In the genomic region with DNA sequence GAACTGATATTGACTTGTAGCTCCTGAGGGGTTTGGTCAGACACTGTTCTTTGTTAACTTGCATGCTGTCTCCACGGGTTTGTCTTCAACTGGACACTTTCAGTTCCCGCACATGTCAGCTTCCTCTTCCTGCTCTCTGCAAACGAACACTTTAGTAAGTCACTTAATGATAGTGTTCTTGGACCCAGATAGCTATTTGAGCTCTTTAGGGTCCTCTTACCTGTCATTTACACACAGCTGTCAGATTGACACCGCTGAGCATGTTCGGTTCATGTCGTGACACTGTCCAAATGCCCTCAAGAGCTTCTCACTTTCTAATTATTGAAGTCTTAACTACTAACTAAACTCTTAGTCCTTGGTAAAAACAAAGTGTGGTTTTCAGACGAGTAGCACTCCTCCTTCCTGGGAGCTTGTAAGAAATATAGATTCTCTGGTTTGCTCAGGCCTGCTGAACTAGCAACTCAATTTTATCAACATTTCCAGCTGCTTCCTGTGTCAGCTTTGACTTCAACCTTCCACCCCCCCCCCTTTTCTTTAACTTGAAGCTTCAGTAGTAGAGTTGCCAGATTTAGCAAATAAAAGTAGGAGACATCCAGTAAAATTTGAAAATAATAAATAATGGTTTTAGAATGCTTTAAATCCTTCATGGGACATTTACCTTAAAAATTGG, we compare ENCODE assay signal across 8 mouse cellular contexts. TPM values are rescaled to one million over a fixed set of nuclear protein-coding genes. Genes with fewer than 3 reads are reported as not detected.
DNase-seq lines count a peak whose midpoint lies in the region; ATAC-seq and TF ChIP-seq lines count a peak whose summit lies in the region.

A gene (plus strand): TSS at position 620 of the 670 bp plus-strand sequence.

- H3K4me2 ChIP-seq in hindbrain, postnatal 0 days (ENCODE audit: low read depth, low read length), result peak within 1 kb of the TSS; percentile 46
- H3K4me2 ChIP-seq in liver, embryonic 13.5 days, result peak within 1 kb of the TSS; percentile 82
- peak within 1 kb of the TSS; percentile 68 for H3K4me2 ChIP-seq in neural tube, embryonic 15.5 days

- WGBS in cerebellum, adult 2 months, result 84% methylated on average over 7 of the region's 7 CpGs
- 81% methylated on average over 7 of the region's 7 CpGs for WGBS in hindbrain, postnatal 0 days
- 19% methylated on average over 7 of the region's 7 CpGs for WGBS in liver, embryonic 13.5 days (ENCODE audit: insufficient replicate concordance)
- WGBS in neural tube, embryonic 15.5 days, result 79% methylated on average over 7 of the region's 7 CpGs

- DNase-seq in cerebellum, adult 2 months, result no peak
- DNase-seq in cerebellum, postnatal 14 days, result no peak
- no peak for DNase-seq in adrenal gland, postnatal 36 days
- no peak for DNase-seq in gastrocnemius, postnatal 14 days
- DNase-seq in hindbrain, postnatal 0 days (ENCODE audit: low spot score), result no peak
- DNase-seq in liver, embryonic 13.5 days, result peak; percentile 3
- no peak for DNase-seq in cerebellum, adult 18-20 months

- no peak for TF ChIP-seq POLR2A in cerebellum, adult 2 months (IDR thresholded peaks at IDR 0.05; ENCODE audit: borderline replicate concordance, insufficient read depth, low read length)

- intact Hi-C loops in gastrocnemius, postnatal 14 days (cut with DNase I; ENCODE audit: low total_unique reads), result no loop called here

- H3K4me1 ChIP-seq in cerebellum, adult 2 months (ENCODE audit: control insufficient read depth, insufficient read depth, low read length), result no peaks in the 10 kb centered on the region; the same call in 1 of the 2 replicates
- H3K4me1 ChIP-seq in hindbrain, postnatal 0 days (ENCODE audit: insufficient read depth, low read length), result no peaks in the 10 kb centered on the region
- H3K4me1 ChIP-seq in liver, embryonic 13.5 days (replicated peaks), result peaks cover 32% of the 10 kb centered on the region
- peaks cover 13% of the 10 kb centered on the region for H3K4me1 ChIP-seq in neural tube, embryonic 15.5 days

- H3K4me3 ChIP-seq in cerebellum, adult 2 months (replicated peaks; ENCODE audit: insufficient read depth, low read depth, low read length), result peak within 1 kb of the TSS; percentile 74
- H3K4me3 ChIP-seq in hindbrain, postnatal 0 days (ENCODE audit: low read length), result peak within 1 kb of the TSS; percentile 90
- peak within 1 kb of the TSS; percentile 91 for H3K4me3 ChIP-seq in liver, embryonic 13.5 days (replicated peaks)
- H3K4me3 ChIP-seq in neural tube, embryonic 15.5 days (replicated peaks), result peak within 1 kb of the TSS; percentile 82

- ATAC-seq in hindbrain, postnatal 0 days, result no peak
- no peak for ATAC-seq in liver, embryonic 13.5 days (ENCODE audit: low read depth)
- no peak for ATAC-seq in neural tube, embryonic 15.5 days (ENCODE audit: low FRiP score)

- H3K9me3 ChIP-seq in hindbrain, postnatal 0 days (ENCODE audit: low read length), result no peaks in the 10 kb centered on the region
- H3K9me3 ChIP-seq in liver, embryonic 13.5 days (replicated peaks), result no peaks in the 10 kb centered on the region
- H3K9me3 ChIP-seq in neural tube, embryonic 15.5 days (replicated peaks), result no peaks in the 10 kb centered on the region

- no peaks in the 10 kb centered on the region for H3K36me3 ChIP-seq in hindbrain, postnatal 0 days (ENCODE audit: insufficient read depth, low read length)
- H3K36me3 ChIP-seq in liver, embryonic 13.5 days, result peaks cover 4% of the 10 kb centered on the region
- H3K36me3 ChIP-seq in neural tube, embryonic 15.5 days, result no peaks in the 10 kb centered on the region

- no peaks in the 10 kb centered on the region for H3K27me3 ChIP-seq in cerebellum, adult 2 months (ENCODE audit: control insufficient read depth, insufficient read depth, low read length)
- H3K27me3 ChIP-seq in hindbrain, postnatal 0 days (ENCODE audit: insufficient read depth, low read length), result no peaks in the 10 kb centered on the region
- H3K27me3 ChIP-seq in liver, embryonic 13.5 days, result no peaks in the 10 kb centered on the region
- H3K27me3 ChIP-seq in neural tube, embryonic 15.5 days (replicated peaks), result no peaks in the 10 kb centered on the region

- no peak for TF ChIP-seq CTCF in cerebellum, adult 2 months (IDR thresholded peaks at IDR 0.05; ENCODE audit: borderline replicate concordance, insufficient read depth, low read depth, low read length)
- TF ChIP-seq CTCF in hindbrain, postnatal 0 days (IDR thresholded peaks at IDR 0.05; ENCODE audit: low read depth), result no peak

- H3K27ac ChIP-seq in cerebellum, adult 2 months (ENCODE audit: insufficient read depth, low read length), result no peak within 1 kb of the TSS
- H3K27ac ChIP-seq in hindbrain, postnatal 0 days, result peak within 1 kb of the TSS; percentile 97
- peak within 1 kb of the TSS; percentile 91 for H3K27ac ChIP-seq in liver, embryonic 13.5 days
- H3K27ac ChIP-seq in neural tube, embryonic 15.5 days (replicated peaks), result peak within 1 kb of the TSS; percentile 95

- H3K9ac ChIP-seq in hindbrain, postnatal 0 days (replicated peaks; ENCODE audit: low read length), result peak within 1 kb of the TSS; percentile 92
- H3K9ac ChIP-seq in liver, embryonic 13.5 days, result peak within 1 kb of the TSS; percentile 96
- peak within 1 kb of the TSS; percentile 88 for H3K9ac ChIP-seq in neural tube, embryonic 15.5 days (replicated peaks)

RNA-seq across cellular contexts. Expression of the gene that starts here (rescaled TPM):
- 124 TPM in 2 replicates for polyA plus RNA-seq in cerebellum, adult 2 months (2012; rRNA removed)
- 100 to 1,000 TPM; 132 to 151 TPM for total RNA-seq in adrenal gland, postnatal 36 days (2021)
- total RNA-seq in gastrocnemius, postnatal 14 days (2021), result 100 to 1,000 TPM; 314 to 329 TPM
- total RNA-seq in hindbrain, postnatal 0 days (2014; rRNA removed), result 102 and 115 TPM in 2 replicates
- 241 and 256 TPM in 2 replicates for polyA plus RNA-seq in hindbrain, postnatal 0 days (2015; fragmentation: Nextera tagmentation; extraction: Ambion mirVana)
- 97.5 and 121 TPM in 2 replicates for polyA plus RNA-seq in liver, embryonic 13.5 days (2015; fragmentation: Nextera tagmentation; extraction: Ambion mirVana)
- 248 and 260 TPM in 2 replicates for polyA plus RNA-seq in neural tube, embryonic 15.5 days (2015; fragmentation: Nextera tagmentation; extraction: Ambion mirVana)
